Mouse (Mus musculus): ENCODE data around the gene Siglec1. TPM values are rescaled to one million over a fixed set of nuclear protein-coding genes. Genes with fewer than 3 reads are reported as not detected.

Siglec1 gene
- polyA plus RNA-seq, 1 experiment from 2014 or later: 0.27 TPM

Small RNA genes lying within 50 kb of the gene (microRNA-seq; reads per million reads assigned to microRNA genes)
- not detected for gene Mir6973b

Other genes starting within 250 kb of the Siglec1 start
- gene 4930402H24Rik, start 180.4 kb downstream of the Siglec1 start, polyA plus RNA-seq (2015; fragmentation: Nextera tagmentation; extraction: Ambion mirVana): 102 and 108 TPM in 2 replicates
- gene Atrn, start 180.3 kb downstream of the Siglec1 start, polyA plus RNA-seq (2015; fragmentation: Nextera tagmentation; extraction: Ambion mirVana): 15.6 TPM in 2 replicates
- 39.4 and 43.1 TPM in 2 replicates for gene Gfra4, start 43.7 kb downstream of the Siglec1 start, polyA plus RNA-seq (2015; fragmentation: Nextera tagmentation; extraction: Ambion mirVana)
- gene Adam33, start 23.0 kb downstream of the Siglec1 start, polyA plus RNA-seq (2015; fragmentation: Nextera tagmentation; extraction: Ambion mirVana): 1.3 and 2.1 TPM in 2 replicates
- gene Hspa12b, start 40.5 kb upstream of the Siglec1 start, polyA plus RNA-seq (2015; fragmentation: Nextera tagmentation; extraction: Ambion mirVana): 4.4 and 4.6 TPM in 2 replicates
- not detected in 2 replicates for gene Gm11037, start 46.7 kb upstream of the Siglec1 start, polyA plus RNA-seq (2015; fragmentation: Nextera tagmentation; extraction: Ambion mirVana)
- gene 1700037H04Rik, start 73.3 kb upstream of the Siglec1 start, polyA plus RNA-seq (2015; fragmentation: Nextera tagmentation; extraction: Ambion mirVana): 71.2 and 81.5 TPM in 2 replicates
- 16.0 and 16.4 TPM in 2 replicates for gene Cenpb, start 93.3 kb upstream of the Siglec1 start, polyA plus RNA-seq (2015; fragmentation: Nextera tagmentation; extraction: Ambion mirVana)
- gene Cdc25b, start 100.2 kb upstream of the Siglec1 start, polyA plus RNA-seq (2015; fragmentation: Nextera tagmentation; extraction: Ambion mirVana): 23.9 and 27.0 TPM in 2 replicates
- 10.6 and 11.3 TPM in 2 replicates for gene Spef1, start 100.5 kb upstream of the Siglec1 start, polyA plus RNA-seq (2015; fragmentation: Nextera tagmentation; extraction: Ambion mirVana)
- gene Ap5s1, start 120.3 kb upstream of the Siglec1 start, polyA plus RNA-seq (2015; fragmentation: Nextera tagmentation; extraction: Ambion mirVana): 36.5 and 37.5 TPM in 2 replicates
- gene Mavs, start 147.3 kb upstream of the Siglec1 start, polyA plus RNA-seq (2015; fragmentation: Nextera tagmentation; extraction: Ambion mirVana): 5.7 and 7.6 TPM in 2 replicates
- gene Pank2, start 175.7 kb upstream of the Siglec1 start, polyA plus RNA-seq (2015; fragmentation: Nextera tagmentation; extraction: Ambion mirVana): 24.6 and 24.7 TPM in 2 replicates